Mouse (Mus musculus) hindbrain, embryonic 10.5 days (tissue): Measurements from ENCODE around the gene BC035044. TPM values are rescaled to one million over a fixed set of nuclear protein-coding genes. Genes with fewer than 3 reads are reported as not detected.

ENCODE experiments used
- DNase-seq: peaks from one replicate; pipeline ENCODE4 v3.0.0-alpha.2; 2017; ENCODE audit warnings: low spot score
- H3K27ac ChIP-seq: fragments of 300-500 bp; sonication (generic); 2 replicates; pipeline ENCODE4 v1.5.1; 2016; ENCODE audit warnings: mild to moderate bottlenecking, moderate library complexity
- H3K27me3 ChIP-seq: fragments of 300-500 bp; sonication (generic); 2 replicates; pipeline ENCODE4 v1.6.1; 2016; ENCODE audit warnings: mild to moderate bottlenecking; ENCODE audit not compliant: poor library complexity, insufficient read depth, severe bottlenecking
- H3K36me3 ChIP-seq: fragments of 300-500 bp; sonication (generic); 2 replicates; pipeline ENCODE4 v1.6.1; 2016; ENCODE audit warnings: mild to moderate bottlenecking, moderate library complexity
- H3K4me1 ChIP-seq: fragments of 300-500 bp; sonication (generic); replicated peaks from 2 replicates; pipeline ENCODE4 v1.6.1; 2016; ENCODE audit warnings: mild to moderate bottlenecking
- H3K4me3 ChIP-seq: fragments of 300-500 bp; sonication (generic); 2 replicates; pipeline ENCODE4 v1.5.1; 2016; ENCODE audit warnings: mild to moderate bottlenecking, moderate library complexity
- H3K9me3 ChIP-seq: fragments of 300-500 bp; sonication (generic); 2 replicates; pipeline ENCODE4 v1.6.1; 2016; ENCODE audit warnings: mild to moderate bottlenecking, moderate library complexity
- WGBS: fragments of 180-500 bp; shearing (Covaris S2); methylation state at CpG from one replicate; pipeline ENCODE4 v1.1.7; 2016; 5-methylcytosine and 5-hydroxymethylcytosine counted together
- polyA plus RNA-seq: library from polyadenylated mRNA; unstranded; fragments of >200 nt; fragmentation: Nextera tagmentation; extraction: Ambion mirVana; gene quantifications from 2 replicates; pipeline ENCODE4 v1.2.1, GENCODE M21; 2016

The BC035044 gene
- polyA plus RNA-seq, 1 experiment from 2014 or later, result 0.98 TPM

DNA sequence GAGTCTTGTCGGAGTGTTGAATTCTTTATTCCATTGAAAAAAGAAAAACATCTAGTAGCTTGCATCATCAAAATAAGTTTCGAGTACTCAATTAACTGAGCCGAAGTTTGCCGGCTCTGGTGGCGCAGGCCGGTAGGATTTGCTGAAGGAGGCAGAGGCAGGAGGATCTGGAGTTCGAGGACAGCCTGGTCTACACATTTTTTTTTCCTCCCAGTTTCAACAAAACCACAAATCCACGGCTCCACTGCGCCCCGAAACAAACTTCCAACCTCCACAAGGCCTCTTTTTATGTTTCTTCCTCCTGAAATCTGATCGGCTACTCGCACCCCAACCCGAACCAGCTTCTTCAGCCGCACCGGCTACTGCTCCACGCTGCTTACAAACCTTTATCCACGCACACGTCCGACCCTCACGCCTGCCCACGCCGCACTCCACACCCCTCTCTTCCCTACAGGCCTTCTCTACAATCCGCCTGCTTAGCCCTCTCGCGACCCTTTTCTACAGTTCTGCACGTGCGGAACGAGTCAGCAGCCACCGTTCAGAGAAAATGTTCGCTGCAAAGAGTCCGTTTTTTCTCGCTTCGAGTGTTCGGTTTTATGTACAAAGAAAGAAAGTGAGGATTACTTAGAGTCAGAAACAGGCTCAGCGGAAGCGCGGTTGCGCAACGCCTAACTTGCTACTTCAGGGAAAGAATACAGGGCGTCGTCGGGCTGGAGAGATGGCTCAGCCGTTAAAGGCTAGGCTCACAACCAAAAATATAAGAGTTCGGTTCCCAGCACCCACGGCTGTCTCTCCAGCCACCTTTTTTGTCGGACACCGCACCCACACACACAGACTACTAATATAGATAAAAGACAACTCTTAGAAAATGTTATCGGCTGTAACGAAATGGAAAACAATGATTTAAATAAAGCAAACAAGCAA is 52.3 kb downstream of the BC035044 start:
- Histone ChIP-seq H3K9me3 (no peaks in the 10 kb centered on the region), H3K4me3 (peak overlapping the region; percentile 75), H3K4me1 (peaks cover 20% of the 10 kb centered on the region), H3K27me3 (no peaks in the 10 kb centered on the region), H3K27ac (peak overlapping the region; percentile 93), H3K36me3 (no peaks in the 10 kb centered on the region)
- DNase-seq, result peak; percentile 90
- under 1% methylated on average over 49 of the region's 49 CpGs for WGBS

DNA sequence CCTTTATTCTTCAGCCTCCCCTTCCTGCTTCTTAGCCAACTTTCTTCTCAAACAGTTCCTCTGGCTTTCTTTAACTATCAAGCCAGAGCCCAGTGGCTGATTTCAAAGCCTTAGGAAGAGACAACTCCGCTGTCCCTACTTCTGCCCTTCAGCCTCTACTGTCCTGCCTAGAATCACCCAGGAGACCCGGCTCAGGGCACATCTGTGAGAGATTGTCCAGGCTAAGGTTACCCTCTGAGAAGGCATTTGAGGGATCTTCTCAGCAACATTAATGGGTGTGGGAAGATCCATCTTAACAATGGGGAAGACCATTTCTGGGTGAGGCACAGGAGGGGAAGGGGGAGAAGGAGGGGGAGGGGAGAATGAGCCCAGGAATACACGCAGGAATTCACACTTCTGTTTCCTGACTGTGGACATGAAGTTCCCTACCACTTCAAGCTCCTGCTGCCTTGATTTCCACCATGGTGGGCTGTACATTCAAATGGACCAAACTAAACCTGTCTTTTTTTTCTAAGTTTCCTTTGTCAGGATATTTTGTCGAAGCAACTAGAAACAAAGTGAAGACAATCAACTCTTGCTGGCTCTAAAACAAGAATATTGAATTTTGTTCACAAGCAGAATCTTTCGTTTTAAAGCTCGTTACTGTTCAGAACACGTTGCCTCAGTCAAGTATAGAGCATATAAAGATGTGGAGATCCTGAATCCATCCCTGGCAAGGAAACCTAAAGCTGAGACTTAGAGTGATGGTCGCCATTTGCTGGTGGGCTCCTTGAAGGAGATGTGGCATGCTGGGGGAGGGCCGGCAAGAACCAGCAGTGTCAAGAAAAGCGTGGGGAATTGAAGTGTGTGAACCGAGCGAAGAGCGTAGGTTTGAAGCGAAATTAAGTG is 53.2 kb downstream of the BC035044 start:
- Histone ChIP-seq H3K27me3 (no peaks in the 10 kb centered on the region), H3K36me3 (no peaks in the 10 kb centered on the region), H3K9me3 (no peaks in the 10 kb centered on the region), H3K4me3 (peak overlapping the region; percentile 75), H3K4me1 (peaks cover 20% of the 10 kb centered on the region), H3K27ac (peak overlapping the region; percentile 93)
- WGBS, result 1% methylated on average over 14 of the region's 14 CpGs
- DNase-seq, result peak; percentile 64

GRCm38 (mm10) chr6:128836955-128837334 is 54.0 kb downstream of the BC035044 start:
- peak overlapping the region; percentile 75 for H3K4me3 ChIP-seq
- H3K4me1 ChIP-seq, result peaks cover 14% of the 10 kb centered on the region
- DNase-seq, result no peak
- H3K9me3 ChIP-seq, result no peaks in the 10 kb centered on the region
- H3K36me3 ChIP-seq, result no peaks in the 10 kb centered on the region
- peak overlapping the region; percentile 93 for H3K27ac ChIP-seq
- 83% methylated on average over 6 of the region's 6 CpGs for WGBS
- H3K27me3 ChIP-seq, result no peaks in the 10 kb centered on the region

DNA sequence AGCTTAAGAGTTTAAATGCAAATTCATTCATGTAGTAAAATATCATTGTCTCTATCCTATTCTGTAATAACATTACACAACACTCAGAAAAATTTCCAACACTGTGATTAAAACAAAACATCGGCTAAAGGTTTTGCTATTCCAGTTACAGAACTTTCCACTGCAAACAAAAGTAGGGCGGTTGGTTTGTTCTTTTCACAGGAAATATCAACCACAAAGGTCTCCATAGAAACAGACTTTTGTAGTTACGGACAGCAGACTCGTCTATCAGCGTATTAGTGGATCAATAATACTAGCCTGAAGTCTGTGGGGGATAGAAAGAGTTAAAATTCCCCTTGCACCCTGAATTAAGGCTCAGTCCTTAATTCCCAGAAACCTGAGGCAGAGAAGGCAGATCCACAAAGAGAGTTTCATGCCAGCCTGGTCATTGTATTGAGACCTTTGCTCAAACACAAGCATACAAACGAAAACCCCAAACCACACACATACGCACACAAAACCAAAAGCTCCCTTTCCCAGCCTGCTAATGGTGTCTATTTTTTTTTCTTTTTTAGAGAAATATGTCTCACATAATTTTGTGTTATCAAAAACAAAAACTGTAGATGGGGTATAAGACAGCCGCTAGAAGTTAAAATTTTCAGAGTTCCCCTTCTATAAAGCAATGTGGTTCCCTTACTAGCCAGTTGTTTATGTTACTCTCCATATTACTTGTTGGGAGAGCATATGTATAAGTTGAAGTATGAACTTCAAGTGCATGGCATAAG is 54.6 kb downstream of the BC035044 start:
- H3K36me3 ChIP-seq, result no peaks in the 10 kb centered on the region
- no peak overlapping the region for H3K27ac ChIP-seq
- no peaks in the 10 kb centered on the region for H3K9me3 ChIP-seq
- 0 out of 2 replicates have a peak overlapping the region, but pooled peaks have one; percentile 75 for H3K4me3 ChIP-seq
- WGBS, result 79% methylated on average over 8 of the region's 8 CpGs
- peaks cover 8% of the 10 kb centered on the region for H3K4me1 ChIP-seq
- no peak for DNase-seq
- no peaks in the 10 kb centered on the region for H3K27me3 ChIP-seq

- H3K9me3 ChIP-seq, result no peaks in the 10 kb centered on the region
- no peaks in the 10 kb centered on the region for H3K36me3 ChIP-seq
- 87% methylated on average over 4 of the region's 4 CpGs for WGBS
- no peak overlapping the region for H3K27ac ChIP-seq
- peaks cover 8% of the 10 kb centered on the region for H3K4me1 ChIP-seq
- no peak for DNase-seq
- no peaks in the 10 kb centered on the region for H3K27me3 ChIP-seq
- H3K4me3 ChIP-seq, result no peak overlapping the region
Observed at GRCm38 (mm10) chr6:128835571-128835970, 55.4 kb downstream of the BC035044 start.

GRCm38 (mm10) chr6:128833046-128833445 is 57.9 kb downstream of the BC035044 start:
- H3K36me3 ChIP-seq, result no peaks in the 10 kb centered on the region
- no peaks in the 10 kb centered on the region for H3K9me3 ChIP-seq
- H3K4me3 ChIP-seq, result no peak overlapping the region
- DNase-seq, result no peak
- no peak overlapping the region for H3K27ac ChIP-seq
- no peaks in the 10 kb centered on the region for H3K27me3 ChIP-seq
- peaks cover 11% of the 10 kb centered on the region for H3K4me1 ChIP-seq
- WGBS, result 80% methylated on average over 10 of the region's 10 CpGs

DNA sequence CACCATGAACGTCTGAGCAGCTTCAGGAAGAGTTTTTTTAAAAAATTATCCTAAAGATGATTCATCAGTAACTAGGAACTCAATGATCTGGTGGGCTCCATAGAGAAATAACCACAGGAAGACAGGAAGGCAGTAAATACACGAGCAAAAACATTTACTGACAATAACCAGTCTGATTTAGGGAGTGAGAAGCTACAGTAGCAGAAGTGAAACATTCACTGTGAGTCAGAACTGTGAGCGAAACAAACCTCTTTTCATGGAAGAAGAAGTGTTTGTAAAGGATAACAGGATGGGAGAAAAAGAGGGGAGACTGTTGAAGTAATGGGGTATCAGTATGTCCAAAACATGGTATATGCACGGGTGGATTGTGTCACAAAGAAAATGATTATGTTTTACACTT is 61.1 kb downstream of the BC035044 start:
- Histone ChIP-seq H3K9me3 (no peaks in the 10 kb centered on the region), H3K36me3 (no peaks in the 10 kb centered on the region), H3K4me1 (0 out of 2 replicates have a peak, but pooled peaks cover 3% of the 10 kb centered on the region), H3K4me3 (no peak overlapping the region), H3K27ac (no peak overlapping the region), H3K27me3 (no peaks in the 10 kb centered on the region)
- DNase-seq, result no peak
- WGBS, result 75% methylated on average over 4 of the region's 4 CpGs

DNA sequence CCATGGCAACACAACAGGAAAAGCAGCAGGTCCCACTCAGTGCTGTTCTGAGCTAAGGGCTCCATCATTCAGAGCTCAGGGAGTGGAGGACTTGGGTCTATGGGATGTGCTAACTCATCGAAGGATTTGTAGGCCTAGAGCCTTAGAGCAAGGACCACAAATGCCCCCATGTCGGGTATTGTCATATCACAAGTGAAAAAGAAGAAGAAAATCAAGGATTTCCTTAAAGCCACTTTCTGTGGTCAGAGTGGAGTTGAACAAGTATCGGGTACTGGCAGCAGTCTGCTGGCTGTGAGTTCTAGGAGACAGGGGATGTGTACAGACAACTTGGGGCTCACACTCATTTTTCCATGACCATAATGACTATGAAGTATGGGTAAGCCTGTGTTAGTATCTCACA is 64.1 kb downstream of the BC035044 start:
- Histone ChIP-seq H3K4me3 (no peak overlapping the region), H3K9me3 (no peaks in the 10 kb centered on the region), H3K36me3 (no peaks in the 10 kb centered on the region), H3K27me3 (no peaks in the 10 kb centered on the region), H3K27ac (no peak overlapping the region), H3K4me1 (0 out of 2 replicates have a peak, but pooled peaks cover 3% of the 10 kb centered on the region)
- 84% methylated on average over 3 of the region's 3 CpGs for WGBS
- DNase-seq, result no peak

DNA sequence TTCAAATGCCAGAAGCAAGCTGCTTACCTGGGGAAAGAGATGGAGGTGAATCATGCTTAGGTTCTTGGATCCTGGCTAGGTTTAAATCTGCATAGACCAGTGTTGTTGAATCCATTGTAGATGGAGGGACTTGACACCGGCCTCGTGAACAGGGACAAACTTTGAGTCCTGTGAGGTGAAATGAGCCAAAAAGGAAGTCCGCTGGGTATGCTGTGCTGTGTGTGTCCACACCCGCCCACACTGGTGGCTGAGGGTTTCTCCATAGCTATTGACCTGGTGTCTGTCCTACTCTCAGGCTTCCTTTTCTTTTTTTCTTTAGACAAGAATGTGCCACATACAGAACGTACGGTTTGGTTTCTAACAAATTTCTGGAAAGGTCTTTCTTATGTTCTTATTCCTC is 64.8 kb downstream of the BC035044 start, which contains the start of the genes Gm44511 and Klrb1b:
Gm44511 (minus strand) TSS at position 184 of the 400 bp plus-strand sequence.
Klrb1b (minus strand) TSS at position 200 of the 400 bp plus-strand sequence.
- no peaks in the 10 kb centered on the region for H3K36me3 ChIP-seq
- no peak within 1 kb of the TSS for H3K27ac ChIP-seq
- 0 out of 2 replicates have a peak, but pooled peaks cover 3% of the 10 kb centered on the region for H3K4me1 ChIP-seq
- H3K9me3 ChIP-seq, result no peaks in the 10 kb centered on the region
- H3K4me3 ChIP-seq, result no peak within 1 kb of the TSS
- no peak for DNase-seq
- WGBS, result 85% methylated on average over 6 of the region's 6 CpGs
- H3K27me3 ChIP-seq, result no peaks in the 10 kb centered on the region

GRCm38 (mm10) chr6:128818083-128818802 is 72.7 kb downstream of the BC035044 start:
- WGBS, result 84% methylated on average over 4 of the region's 4 CpGs
- Histone ChIP-seq H3K27me3 (no peaks in the 10 kb centered on the region), H3K27ac (no peak overlapping the region), H3K4me3 (no peak overlapping the region), H3K4me1 (no peaks in the 10 kb centered on the region), H3K36me3 (no peaks in the 10 kb centered on the region), H3K9me3 (no peaks in the 10 kb centered on the region)
- DNase-seq, result no peak

- 91% methylated on average over 5 of the region's 5 CpGs for WGBS
- no peak for DNase-seq
Observed at GRCm38 (mm10) chr6:128808532-128808931, 82.4 kb downstream of the BC035044 start.

More at GRCm38 (mm10) chr6:128808532-128808931, 82.4 kb downstream of the BC035044 start:
- H3K27ac ChIP-seq, result no peak overlapping the region
- H3K4me3 ChIP-seq, result no peak overlapping the region
- H3K27me3 ChIP-seq, result no peaks in the 10 kb centered on the region
- H3K36me3 ChIP-seq, result no peaks in the 10 kb centered on the region
- H3K9me3 ChIP-seq, result 0 out of 2 replicates have a peak, but pooled peaks cover 8% of the 10 kb centered on the region
- H3K4me1 ChIP-seq, result peaks cover 2% of the 10 kb centered on the region; the same call in 1 of the 2 replicates
